Mouse (Mus musculus): ENCODE measurements around the gene Olfr432. TPM values are rescaled to one million over a fixed set of nuclear protein-coding genes. Genes with fewer than 3 reads are reported as not detected.
"Not testable (repeated sequence)": the region's sequence is repeated elsewhere in the genome, so short reads cannot be mapped to it uniquely, and the experiment has no call there.

Olfr432 gene
- polyA plus RNA-seq (2012; fragmentation: generic; extraction: Trizol), result not detected
- long read RNA-seq, experiment 1, result 0 reads
- long read RNA-seq, experiment 2, result 0 reads

DNA sequence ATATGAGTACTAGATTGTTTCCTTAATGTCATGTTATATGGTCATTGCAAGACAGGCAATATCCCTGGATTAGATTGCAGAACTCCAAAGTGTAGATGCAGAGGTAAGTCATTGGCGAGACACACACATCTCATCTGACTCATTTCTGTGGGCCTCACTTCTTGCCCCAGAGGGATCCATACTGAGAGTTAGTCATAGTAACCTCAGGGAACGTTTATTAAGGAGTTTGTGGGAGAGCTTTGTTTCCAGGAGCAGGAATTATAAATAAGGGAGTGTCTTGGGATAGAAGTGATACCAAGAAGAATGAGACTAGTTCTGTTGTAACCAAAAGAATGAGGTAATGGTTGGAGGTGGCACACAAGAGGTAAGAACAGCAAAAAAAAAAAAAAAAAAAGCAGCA is at the start of gene Olfr432:
Gene Olfr432, plus strand, starts transcription at position 313 of the 400 bp plus-strand sequence.
- Histone ChIP-seq H3ac (ENCODE audit: control insufficient read depth, insufficient read length, low read depth) (no peak within 1 kb of the TSS), H3K79me3 (ENCODE audit: low read depth) (no peaks in the 10 kb centered on the region), H3K27me3 (ENCODE audit: control insufficient read depth, insufficient read depth, insufficient read length) (no peaks in the 10 kb centered on the region), H3K36me3 (ENCODE audit: control insufficient read depth, insufficient read depth) (no peaks in the 10 kb centered on the region), H3K79me2 (ENCODE audit: control insufficient read depth, insufficient read depth) (no peaks in the 10 kb centered on the region), H3K4me3 (ENCODE audit: insufficient read depth, poor library complexity, severe bottlenecking) (no peak within 1 kb of the TSS)
- TF ChIP-seq MYOD1 (IDR thresholded peaks at IDR 0.05; ENCODE audit: control insufficient read depth, insufficient read length, low read depth) (no peak), FOSL1 (IDR thresholded peaks at IDR 0.05; ENCODE audit: insufficient read depth, low read length, poor library complexity, severe bottlenecking) (no peak), MYOG (IDR thresholded peaks at IDR 0.05; ENCODE audit: control insufficient read depth, extremely low read depth, insufficient read length) (no peak), USF1 (IDR thresholded peaks at IDR 0.05; ENCODE audit: low read depth) (no peak), CTCF (IDR thresholded peaks at IDR 0.05; ENCODE audit: control insufficient read depth, insufficient read depth, insufficient read length) (no peak), CEBPB (IDR thresholded peaks at IDR 0.05; ENCODE audit: low read depth) (no peak), MAX (IDR thresholded peaks at IDR 0.05) (no peak)

DNA sequence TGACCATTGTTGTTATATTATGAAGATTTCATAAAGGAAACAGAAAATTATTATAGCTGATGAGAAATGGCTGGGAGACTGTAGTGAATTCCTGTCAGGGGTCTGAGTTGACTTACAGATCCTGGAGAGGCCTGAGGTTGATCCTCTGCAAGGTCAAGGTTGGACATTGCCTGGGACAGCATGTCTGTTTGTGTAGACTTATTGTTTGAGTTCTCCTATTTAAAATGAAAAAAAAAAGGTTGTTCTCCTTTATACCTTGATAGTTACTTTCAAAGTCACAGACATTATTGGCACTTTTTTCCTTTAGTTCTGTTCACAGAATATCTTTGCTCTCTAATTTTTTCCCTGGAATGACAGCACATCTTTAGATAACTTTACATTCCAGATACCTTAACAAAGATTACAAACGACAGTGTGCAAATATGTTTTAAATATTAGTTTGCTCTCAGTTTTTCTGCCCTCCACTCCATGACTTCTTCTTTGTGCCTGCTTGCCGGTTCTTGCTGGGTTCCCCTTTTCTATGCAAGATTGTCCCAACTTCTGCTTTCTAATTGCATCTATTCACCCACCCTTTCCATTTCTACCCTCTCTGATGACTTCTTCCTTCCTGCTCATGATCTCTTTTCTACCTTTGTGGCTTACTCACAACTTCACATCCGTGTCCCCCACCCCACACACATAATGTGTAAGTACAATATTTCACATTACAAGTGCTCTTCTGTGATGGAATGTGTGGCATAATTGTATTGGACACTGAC is 44.5 kb upstream of the Olfr432 start:
- not testable (repeated sequence) for H3K79me2 ChIP-seq (ENCODE audit: control insufficient read depth, insufficient read depth); H3K79me3 ChIP-seq (ENCODE audit: low read depth); H3K4me3 ChIP-seq (ENCODE audit: insufficient read depth, poor library complexity, severe bottlenecking); H3K36me3 ChIP-seq (ENCODE audit: control insufficient read depth, insufficient read depth); H3K27me3 ChIP-seq (ENCODE audit: control insufficient read depth, insufficient read depth, insufficient read length); H3ac ChIP-seq (ENCODE audit: control insufficient read depth, insufficient read length, low read depth)

DNA sequence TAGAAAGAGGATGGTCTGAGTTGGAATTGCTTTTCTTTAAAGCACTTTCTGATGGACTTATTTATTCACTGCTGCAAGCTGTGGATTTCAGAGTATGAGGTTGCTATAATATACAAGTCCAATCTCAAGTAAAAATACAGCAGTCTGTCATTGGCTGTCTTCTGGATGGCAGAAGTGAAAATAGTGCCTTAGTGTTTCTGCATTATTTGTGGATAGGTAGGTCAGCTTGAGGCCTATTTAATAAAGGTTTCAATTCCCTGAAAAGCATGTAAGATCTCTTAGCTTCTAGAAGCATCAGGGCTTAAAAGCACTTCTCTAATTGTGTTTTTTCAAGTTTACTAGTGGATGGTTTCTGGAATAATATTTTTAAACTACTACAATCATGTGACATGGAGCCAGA is 42.0 kb upstream of the Olfr432 start:
- H3K4me3 ChIP-seq (ENCODE audit: insufficient read depth, poor library complexity, severe bottlenecking); H3K27me3 ChIP-seq (ENCODE audit: control insufficient read depth, insufficient read depth, insufficient read length); H3K79me2 ChIP-seq (ENCODE audit: control insufficient read depth, insufficient read depth); H3K79me3 ChIP-seq (ENCODE audit: low read depth); H3K36me3 ChIP-seq (ENCODE audit: control insufficient read depth, insufficient read depth); H3ac ChIP-seq (ENCODE audit: control insufficient read depth, insufficient read length, low read depth): not testable (repeated sequence)

DNA sequence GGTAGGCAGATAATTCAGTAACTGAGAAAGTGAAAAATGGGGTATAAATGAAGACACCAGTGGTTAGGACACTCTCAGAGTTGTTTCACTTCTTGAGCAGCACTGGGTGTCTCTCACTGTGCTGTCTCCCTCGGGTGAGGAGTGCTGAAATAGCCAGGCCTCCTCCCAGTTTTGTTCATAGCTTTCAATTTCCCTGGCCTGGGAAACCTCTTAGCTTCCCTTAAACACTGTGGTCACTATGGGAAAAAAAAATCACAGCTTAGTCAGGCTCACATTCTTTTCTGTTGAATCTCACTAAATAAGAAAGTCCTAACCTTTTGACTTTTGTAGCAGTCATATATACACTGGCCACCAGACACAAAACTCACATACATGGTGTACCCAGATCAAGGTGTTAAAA is 17.3 kb upstream of the Olfr432 start, which contains the start of gene Ifi205:
Gene Ifi205, minus strand, starts transcription at position 113 of the 400 bp plus-strand sequence.
- no peak within 1 kb of the TSS for H3ac ChIP-seq (ENCODE audit: control insufficient read depth, insufficient read length, low read depth)
- no peaks in the 10 kb centered on the region for H3K36me3 ChIP-seq (ENCODE audit: control insufficient read depth, insufficient read depth)
- TF ChIP-seq CTCF (IDR thresholded peaks at IDR 0.05; ENCODE audit: control insufficient read depth, insufficient read depth, insufficient read length) (no peak), USF1 (IDR thresholded peaks at IDR 0.05; ENCODE audit: low read depth) (no peak), MYOG (IDR thresholded peaks at IDR 0.05; ENCODE audit: control insufficient read depth, extremely low read depth, insufficient read length) (no peak), MAX (IDR thresholded peaks at IDR 0.05) (no peak), CEBPB (IDR thresholded peaks at IDR 0.05; ENCODE audit: low read depth) (no peak), MYOD1 (IDR thresholded peaks at IDR 0.05; ENCODE audit: control insufficient read depth, insufficient read length, low read depth) (no peak)
- H3K4me3 ChIP-seq (ENCODE audit: insufficient read depth, poor library complexity, severe bottlenecking), result no peak within 1 kb of the TSS
- H3K79me2 ChIP-seq (ENCODE audit: control insufficient read depth, insufficient read depth), result no peaks in the 10 kb centered on the region
- H3K27me3 ChIP-seq (ENCODE audit: control insufficient read depth, insufficient read depth, insufficient read length), result no peaks in the 10 kb centered on the region
- no peaks in the 10 kb centered on the region for H3K79me3 ChIP-seq (ENCODE audit: low read depth)

DNA sequence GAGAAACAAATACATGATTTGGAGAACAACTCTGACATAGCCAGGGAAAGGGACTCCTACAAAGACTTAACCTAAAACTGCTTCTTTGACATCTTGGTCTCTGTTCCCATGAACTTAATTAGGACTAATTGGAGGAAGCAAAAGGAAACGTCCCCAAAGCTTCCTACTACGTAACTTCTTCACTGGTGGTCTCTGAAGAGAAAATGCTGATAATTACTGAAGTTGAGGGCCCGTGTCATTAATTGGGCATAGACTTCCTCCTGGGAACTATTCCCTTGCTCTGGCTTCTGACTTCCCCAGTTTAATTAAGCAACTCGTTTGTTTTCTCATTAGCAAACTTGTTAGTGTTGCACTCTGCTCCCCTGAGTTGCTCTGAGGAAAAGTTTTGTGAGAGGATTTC is 13.2 kb upstream of the Olfr432 start:
- no peaks in the 10 kb centered on the region for H3K79me3 ChIP-seq (ENCODE audit: low read depth)
- H3K4me3 ChIP-seq (ENCODE audit: insufficient read depth, poor library complexity, severe bottlenecking), result no peak overlapping the region
- H3K36me3 ChIP-seq (ENCODE audit: control insufficient read depth, insufficient read depth), result no peaks in the 10 kb centered on the region
- H3K79me2 ChIP-seq (ENCODE audit: control insufficient read depth, insufficient read depth), result no peaks in the 10 kb centered on the region
- TF ChIP-seq CTCF (IDR thresholded peaks at IDR 0.05; ENCODE audit: control insufficient read depth, insufficient read depth, insufficient read length) (no peak), MYOD1 (IDR thresholded peaks at IDR 0.05; ENCODE audit: control insufficient read depth, insufficient read length, low read depth) (no peak), MYOG (IDR thresholded peaks at IDR 0.05; ENCODE audit: control insufficient read depth, extremely low read depth, insufficient read length) (no peak), FOSL1 (IDR thresholded peaks at IDR 0.05; ENCODE audit: insufficient read depth, low read length, poor library complexity, severe bottlenecking) (no peak), CEBPB (IDR thresholded peaks at IDR 0.05; ENCODE audit: low read depth) (no peak), USF1 (IDR thresholded peaks at IDR 0.05; ENCODE audit: low read depth) (no peak), MAX (IDR thresholded peaks at IDR 0.05) (no peak)
- no peak overlapping the region for H3ac ChIP-seq (ENCODE audit: control insufficient read depth, insufficient read length, low read depth)
- H3K27me3 ChIP-seq (ENCODE audit: control insufficient read depth, insufficient read depth, insufficient read length), result no peaks in the 10 kb centered on the region

DNA sequence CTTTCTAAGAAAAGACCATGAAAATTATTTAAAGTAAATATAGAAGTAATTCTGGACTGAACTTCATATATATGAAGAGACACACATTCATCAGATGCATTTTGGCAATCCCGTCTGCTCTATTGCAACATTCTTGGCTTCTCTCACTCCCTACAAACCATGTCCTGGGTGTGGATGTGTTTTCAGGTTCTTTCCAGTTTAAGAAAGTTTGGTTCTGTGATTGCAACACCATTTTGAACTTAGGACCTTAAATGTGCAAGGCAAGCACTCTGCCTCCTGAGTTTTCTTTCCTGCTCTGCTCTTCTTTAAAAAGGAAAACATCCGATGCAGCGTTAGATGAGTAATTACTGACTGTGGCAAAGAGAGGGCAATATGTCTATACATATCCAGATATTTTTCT is 10.5 kb upstream of the Olfr432 start:
- TF ChIP-seq FOSL1 (IDR thresholded peaks at IDR 0.05; ENCODE audit: insufficient read depth, low read length, poor library complexity, severe bottlenecking), result no peak
- TF ChIP-seq CTCF (IDR thresholded peaks at IDR 0.05; ENCODE audit: control insufficient read depth, insufficient read depth, insufficient read length), result no peak
- TF ChIP-seq CEBPB (IDR thresholded peaks at IDR 0.05; ENCODE audit: low read depth), result peak; percentile 0
- TF ChIP-seq MAX (IDR thresholded peaks at IDR 0.05), result no peak
- Histone ChIP-seq H3K79me3 (ENCODE audit: low read depth) (no peaks in the 10 kb centered on the region), H3K36me3 (ENCODE audit: control insufficient read depth, insufficient read depth) (no peaks in the 10 kb centered on the region), H3K4me3 (ENCODE audit: insufficient read depth, poor library complexity, severe bottlenecking) (no peak overlapping the region), H3K27me3 (ENCODE audit: control insufficient read depth, insufficient read depth, insufficient read length) (no peaks in the 10 kb centered on the region), H3K79me2 (ENCODE audit: control insufficient read depth, insufficient read depth) (no peaks in the 10 kb centered on the region), H3ac (ENCODE audit: control insufficient read depth, insufficient read length, low read depth) (no peak overlapping the region)
